Mouse (Mus musculus) lung, adult 2 months (tissue): Measurements from ENCODE around the gene Ppm1m.

ENCODE experiments used
- CTCF ChIP-seq: fragments of 200-500 bp; IDR thresholded peaks from 2 replicates; pipeline ENCODE4 v1.5.1; 2011; ENCODE audit warnings: mild to moderate bottlenecking, low read length, control low read depth; ENCODE audit not compliant: insufficient read depth
- POLR2A ChIP-seq: fragments of 200-500 bp; IDR thresholded peaks from 2 replicates; pipeline ENCODE4 v1.6.1; 2011; ENCODE audit warnings: low read depth, mild to moderate bottlenecking, control low read depth, low read length, borderline replicate concordance; ENCODE audit errors: extremely low read depth

- TF ChIP-seq CTCF = no peak
- no peak for TF ChIP-seq POLR2A
Observed at GRCm38 (mm10) chr9:106209954-106210353, 10.4 kb upstream of the Ppm1m start.
